Mouse (Mus musculus) heart, embryonic 12.5 days (tissue): ENCODE measurements at regions not wholly inside any gene's neighbourhood (a gene's known extent, or its start where the extent isn't known, plus 50 kb on each side); places are given as distances from the start of the nearest gene placed in this dataset.
A peak's percentile ranks its signal among the peaks of the same experiment; 100 is the strongest.

ENCODE experiments used
- ATAC-seq: fragments of 200-750 bp; cut with Nextera tagmentation; 2 replicates; pipeline ENCODE4 v1.8.0; 2017; ENCODE audit warnings: moderate TSS enrichment, moderate library complexity; ENCODE audit not compliant: insufficient number of reproducible peaks, low FRiP score
- H3K27ac ChIP-seq: fragments of 300-500 bp; sonication (generic); 2 replicates; pipeline ENCODE4 v1.5.1; 2016; ENCODE audit warnings: mild to moderate bottlenecking, moderate library complexity; ENCODE audit not compliant: poor library complexity, severe bottlenecking
- H3K27me3 ChIP-seq: fragments of 300-500 bp; sonication (generic); replicated peaks from 2 replicates; pipeline ENCODE4 v1.6.1; 2016; ENCODE audit warnings: mild to moderate bottlenecking, moderate library complexity
- H3K36me3 ChIP-seq: fragments of 300-500 bp; sonication (generic); 2 replicates; pipeline ENCODE4 v1.6.1; 2016; ENCODE audit warnings: mild to moderate bottlenecking, moderate library complexity
- H3K4me1 ChIP-seq: fragments of 300-500 bp; sonication (generic); replicated peaks from 2 replicates; pipeline ENCODE4 v1.6.1; 2016; ENCODE audit warnings: mild to moderate bottlenecking
- H3K4me2 ChIP-seq: fragments of 300-500 bp; sonication (generic); 2 replicates; pipeline ENCODE4 v1.6.1; 2016; ENCODE audit warnings: mild to moderate bottlenecking, moderate library complexity
- H3K4me3 ChIP-seq: fragments of 300-500 bp; sonication (generic); 2 replicates; pipeline ENCODE4 v1.5.1; 2016; ENCODE audit warnings: mild to moderate bottlenecking
- H3K9ac ChIP-seq: fragments of 300-500 bp; sonication (generic); 2 replicates; pipeline ENCODE4 v1.6.1; 2016; ENCODE audit warnings: mild to moderate bottlenecking, moderate library complexity
- H3K9me3 ChIP-seq: fragments of 300-500 bp; sonication (generic); replicated peaks from 2 replicates; pipeline ENCODE4 v1.6.1; 2016; ENCODE audit warnings: mild to moderate bottlenecking, moderate library complexity
- WGBS: fragments of 180-500 bp; shearing (Covaris S2); methylation state at CpG from one replicate; pipeline ENCODE4 v1.1.7; 2016; 5-methylcytosine and 5-hydroxymethylcytosine counted together

GRCm38 (mm10) chr9:118326656-118327055 lies 151.4 kb upstream of the Eomes start:
- H3K9me3 ChIP-seq: no peaks in the 10 kb centered on the region
- ATAC-seq: no peak
- H3K4me1 ChIP-seq: no peaks in the 10 kb centered on the region
- H3K4me3 ChIP-seq: no peak overlapping the region
- H3K27me3 ChIP-seq: 0 out of 2 replicates have a peak, but pooled peaks cover 2% of the 10 kb centered on the region
- H3K36me3 ChIP-seq: no peaks in the 10 kb centered on the region
- no peak overlapping the region for H3K4me2 ChIP-seq
- 53% methylated on average over 9 of the region's 9 CpGs for WGBS
- no peak overlapping the region for H3K27ac ChIP-seq
- H3K9ac ChIP-seq: no peak overlapping the region

- H3K4me1 ChIP-seq: no peaks in the 10 kb centered on the region
- 81% methylated on average over 6 of the region's 6 CpGs for WGBS
- H3K27me3 ChIP-seq: 0 out of 2 replicates have a peak, but pooled peaks cover 2% of the 10 kb centered on the region
- no peaks in the 10 kb centered on the region for H3K9me3 ChIP-seq
- no peaks in the 10 kb centered on the region for H3K36me3 ChIP-seq
- no peak overlapping the region for H3K4me3 ChIP-seq
- H3K9ac ChIP-seq: no peak overlapping the region
- no peak overlapping the region for H3K4me2 ChIP-seq
- H3K27ac ChIP-seq: no peak overlapping the region
- ATAC-seq: no peak
These were observed 150.1 kb upstream of the Eomes start for GRCm38 (mm10) chr9:118327904-118328303.

GRCm38 (mm10) chr9:118341401-118341800 lies 136.6 kb upstream of the Eomes start:
- H3K9ac ChIP-seq: no peak overlapping the region
- H3K27me3 ChIP-seq: peaks cover 3% of the 10 kb centered on the region; the same call in 1 of the 2 replicates

GRCm38 (mm10) chr9:118354911-118355310 lies 123.1 kb upstream of the Eomes start:
- Histone ChIP-seq H3K9me3 (peaks cover 8% of the 10 kb centered on the region; the same call in 1 of the 2 replicates), H3K27me3 (no peaks in the 10 kb centered on the region), H3K4me1 (no peaks in the 10 kb centered on the region), H3K36me3 (no peaks in the 10 kb centered on the region), H3K4me2 (no peak overlapping the region), H3K9ac (no peak overlapping the region), H3K4me3 (no peak overlapping the region), H3K27ac (no peak overlapping the region)
- WGBS: 90% methylated on average over 10 of the region's 10 CpGs
- ATAC-seq: no peak

More at GRCm38 (mm10) chr9:118341401-118341800, 136.6 kb upstream of the Eomes start:
- no peak for ATAC-seq
- Histone ChIP-seq H3K4me1 (no peaks in the 10 kb centered on the region), H3K36me3 (no peaks in the 10 kb centered on the region), H3K4me3 (peak overlapping the region; percentile 36), H3K27ac (no peak overlapping the region), H3K9me3 (no peaks in the 10 kb centered on the region), H3K4me2 (peak overlapping the region; percentile 64)
- 49% methylated on average over 12 of the region's 12 CpGs for WGBS

GRCm38 (mm10) chr9:118357406-118357805 lies 120.6 kb upstream of the Eomes start:
- no peak for ATAC-seq
- Histone ChIP-seq H3K36me3 (no peaks in the 10 kb centered on the region), H3K9ac (no peak overlapping the region), H3K4me3 (no peak overlapping the region), H3K27me3 (peaks cover 3% of the 10 kb centered on the region; the same call in 1 of the 2 replicates), H3K4me1 (no peaks in the 10 kb centered on the region), H3K27ac (no peak overlapping the region), H3K9me3 (0 out of 2 replicates have a peak, but pooled peaks cover 3% of the 10 kb centered on the region), H3K4me2 (no peak overlapping the region)
- 85% methylated on average over 8 of the region's 8 CpGs for WGBS

- no peak overlapping the region for H3K27ac ChIP-seq
- no peak overlapping the region for H3K4me3 ChIP-seq
- no peak overlapping the region for H3K9ac ChIP-seq
- 79% methylated on average over 2 of the region's 2 CpGs for WGBS
- no peaks in the 10 kb centered on the region for H3K9me3 ChIP-seq
- no peak overlapping the region for H3K4me2 ChIP-seq
- H3K27me3 ChIP-seq: peaks cover 3% of the 10 kb centered on the region; the same call in 1 of the 2 replicates
- no peaks in the 10 kb centered on the region for H3K4me1 ChIP-seq
- ATAC-seq: no peak
- H3K36me3 ChIP-seq: no peaks in the 10 kb centered on the region
These were observed 114.1 kb upstream of the Eomes start for GRCm38 (mm10) chr9:118363929-118364328.

GRCm38 (mm10) chr9:118365431-118365830 lies 112.6 kb upstream of the Eomes start:
- H3K36me3 ChIP-seq: no peaks in the 10 kb centered on the region
- no peaks in the 10 kb centered on the region for H3K9me3 ChIP-seq
- H3K4me2 ChIP-seq: no peak overlapping the region
- peaks cover 3% of the 10 kb centered on the region; the same call in 1 of the 2 replicates for H3K27me3 ChIP-seq
- H3K9ac ChIP-seq: no peak overlapping the region
- no peak overlapping the region for H3K27ac ChIP-seq
- 66% methylated on average over 9 of the region's 9 CpGs for WGBS
- H3K4me1 ChIP-seq: no peaks in the 10 kb centered on the region
- ATAC-seq: no peak
- no peak overlapping the region for H3K4me3 ChIP-seq

- 0 out of 2 replicates have a peak, but pooled peaks cover 4% of the 10 kb centered on the region for H3K9me3 ChIP-seq
- H3K36me3 ChIP-seq: no peaks in the 10 kb centered on the region
- H3K27me3 ChIP-seq: no peaks in the 10 kb centered on the region
- H3K9ac ChIP-seq: no peak overlapping the region
- H3K4me3 ChIP-seq: no peak overlapping the region
- WGBS: 66% methylated on average over 4 of the region's 4 CpGs
- ATAC-seq: no peak
- H3K4me2 ChIP-seq: no peak overlapping the region
- no peaks in the 10 kb centered on the region for H3K4me1 ChIP-seq
- no peak overlapping the region for H3K27ac ChIP-seq
These were observed 110.7 kb upstream of the Eomes start for GRCm38 (mm10) chr9:118367314-118367713.

GRCm38 (mm10) chr9:118370581-118370980 lies 107.4 kb upstream of the Eomes start:
- no peak for ATAC-seq
- 79% methylated on average over 6 of the region's 6 CpGs for WGBS
- Histone ChIP-seq H3K4me3 (no peak overlapping the region), H3K4me1 (no peaks in the 10 kb centered on the region), H3K36me3 (no peaks in the 10 kb centered on the region), H3K27me3 (no peaks in the 10 kb centered on the region), H3K4me2 (no peak overlapping the region), H3K9ac (no peak overlapping the region), H3K27ac (no peak overlapping the region), H3K9me3 (0 out of 2 replicates have a peak, but pooled peaks cover 4% of the 10 kb centered on the region)

GRCm38 (mm10) chr9:118374680-118375079 lies 103.3 kb upstream of the Eomes start:
- Histone ChIP-seq H3K4me1 (no peaks in the 10 kb centered on the region), H3K9ac (no peak overlapping the region), H3K9me3 (0 out of 2 replicates have a peak, but pooled peaks cover 4% of the 10 kb centered on the region), H3K27ac (no peak overlapping the region), H3K27me3 (no peaks in the 10 kb centered on the region), H3K4me2 (no peak overlapping the region), H3K4me3 (no peak overlapping the region), H3K36me3 (no peaks in the 10 kb centered on the region)
- no peak for ATAC-seq
- 66% methylated on average over 5 of the region's 5 CpGs for WGBS

GRCm38 (mm10) chr9:118379055-118379454 lies 99.0 kb upstream of the Eomes start:
- WGBS: 13% methylated on average over 6 of the region's 6 CpGs
- no peak for ATAC-seq

GRCm38 (mm10) chr9:118382532-118382931 lies 95.5 kb upstream of the Eomes start:
- no peak overlapping the region for H3K4me3 ChIP-seq
- H3K27me3 ChIP-seq: peaks cover 6% of the 10 kb centered on the region; the same call in 1 of the 2 replicates
- ATAC-seq: no peak
- no peaks in the 10 kb centered on the region for H3K4me1 ChIP-seq
- no peaks in the 10 kb centered on the region for H3K9me3 ChIP-seq
- WGBS: 81% methylated on average over 3 of the region's 3 CpGs
- no peaks in the 10 kb centered on the region for H3K36me3 ChIP-seq
- H3K4me2 ChIP-seq: no peak overlapping the region
- H3K27ac ChIP-seq: no peak overlapping the region
- no peak overlapping the region for H3K9ac ChIP-seq

More at GRCm38 (mm10) chr9:118379055-118379454, 99.0 kb upstream of the Eomes start:
- H3K9ac ChIP-seq: no peak overlapping the region
- no peaks in the 10 kb centered on the region for H3K4me1 ChIP-seq
- H3K9me3 ChIP-seq: no peaks in the 10 kb centered on the region
- no peak overlapping the region for H3K27ac ChIP-seq
- H3K4me2 ChIP-seq: peak overlapping the region; percentile 23
- H3K36me3 ChIP-seq: no peaks in the 10 kb centered on the region
- H3K27me3 ChIP-seq: no peaks in the 10 kb centered on the region
- H3K4me3 ChIP-seq: no peak overlapping the region
